11 mouse cellular contexts compared by ENCODE assay signal in the genomic region with DNA sequence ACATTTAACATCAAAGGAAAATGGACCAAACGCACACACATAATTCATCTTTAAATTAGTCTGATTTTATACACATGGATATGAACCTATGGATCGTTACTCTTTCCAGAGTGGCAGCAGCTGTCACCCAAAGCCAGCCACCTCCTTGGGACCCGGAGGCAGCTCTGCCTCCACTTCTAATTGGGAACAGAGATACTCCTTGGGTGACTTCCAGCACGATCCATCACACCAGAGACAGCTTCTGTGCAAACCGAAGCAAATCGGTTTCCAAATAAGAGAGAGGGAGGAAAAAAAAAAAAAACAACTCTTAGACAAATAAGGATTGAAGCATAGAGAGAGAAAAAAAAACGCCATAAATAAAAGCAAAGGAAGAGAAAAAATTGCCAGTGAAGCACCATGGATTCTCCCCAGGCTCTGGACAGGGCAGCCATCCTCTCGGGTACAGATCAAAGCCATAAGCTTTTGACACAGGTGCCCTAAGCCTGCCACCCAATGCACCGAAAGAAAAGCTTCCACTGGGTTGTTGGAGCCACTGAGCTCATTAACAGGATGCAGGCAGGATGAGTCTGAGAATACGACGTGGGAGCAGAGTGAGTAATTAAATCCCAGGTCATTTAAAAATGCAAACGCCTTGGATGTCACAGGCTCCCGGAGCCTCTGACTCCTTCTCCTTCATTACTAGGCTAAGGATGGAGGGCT.
DNase-seq lines count a peak whose midpoint lies in the region; ATAC-seq and TF ChIP-seq lines count a peak whose summit lies in the region.
"Had no signal": no experiment of that assay in that cellular context is flagged by ENCODE, and none has a peak within 500 bp of the region (broad histone marks: within the 10 kb centered on the region; RNA-seq: fewer than 3 reads in every experiment).

No protein-coding gene starts in this region.

- peaks cover 26% of the 10 kb centered on the region for H3K4me1 ChIP-seq in forebrain, embryonic 13.5 days
- peaks cover 4% of the 10 kb centered on the region; the same call in 1 of the 2 replicates for H3K4me1 ChIP-seq in forebrain, embryonic 11.5 days (replicated peaks; ENCODE audit: control insufficient read depth, insufficient read depth, low read length)
- H3K4me1 ChIP-seq in hindbrain, embryonic 11.5 days (replicated peaks; ENCODE audit: control insufficient read depth, insufficient read depth, low read length): peaks cover 4% of the 10 kb centered on the region; the same call in 1 of the 2 replicates
- H3K4me1 ChIP-seq in midbrain, embryonic 15.5 days: peaks cover 34% of the 10 kb centered on the region

- no peaks in the 10 kb centered on the region for H3K9me3 ChIP-seq in forebrain, embryonic 13.5 days (replicated peaks)
- no peaks in the 10 kb centered on the region for H3K9me3 ChIP-seq in forebrain, embryonic 11.5 days (ENCODE audit: control insufficient read depth, low read length)
- no peaks in the 10 kb centered on the region for H3K9me3 ChIP-seq in hindbrain, embryonic 11.5 days (ENCODE audit: control insufficient read depth, low read length)
- H3K9me3 ChIP-seq in midbrain, embryonic 15.5 days: no peaks in the 10 kb centered on the region

- WGBS in forebrain, embryonic 13.5 days: 20% methylated on average over 13 of the region's 13 CpGs
- WGBS in forebrain, embryonic 11.5 days: 23% methylated on average over 13 of the region's 13 CpGs
- WGBS in hindbrain, embryonic 11.5 days: 24% methylated on average over 13 of the region's 13 CpGs
- 13% methylated on average over 13 of the region's 13 CpGs for WGBS in midbrain, embryonic 15.5 days

- no peak overlapping the region for H3K4me3 ChIP-seq in forebrain, embryonic 13.5 days
- no peak overlapping the region for H3K4me3 ChIP-seq in forebrain, embryonic 11.5 days (ENCODE audit: low read depth, low read length)
- no peak overlapping the region for H3K4me3 ChIP-seq in hindbrain, embryonic 11.5 days (ENCODE audit: low read depth, low read length)
- no peak overlapping the region for H3K4me3 ChIP-seq in midbrain, embryonic 15.5 days

- H3K36me3 ChIP-seq in forebrain, embryonic 13.5 days (ENCODE audit: poor library complexity, severe bottlenecking): no peaks in the 10 kb centered on the region
- H3K36me3 ChIP-seq in forebrain, embryonic 11.5 days (ENCODE audit: control insufficient read depth, insufficient read depth, low read length): no peaks in the 10 kb centered on the region
- no peaks in the 10 kb centered on the region for H3K36me3 ChIP-seq in hindbrain, embryonic 11.5 days (ENCODE audit: control insufficient read depth, insufficient read depth, low read length)
- no peaks in the 10 kb centered on the region for H3K36me3 ChIP-seq in midbrain, embryonic 15.5 days (replicated peaks)

- no peak for DNase-seq in forebrain, embryonic 11.5 days (ENCODE audit: low spot score)
- DNase-seq in brain, embryonic 14.5 days (ENCODE audit: low read depth): peak; percentile 79
- peak; percentile 27 for DNase-seq in hindbrain, embryonic 11.5 days (ENCODE audit: low spot score)
- no peak for DNase-seq in gastrocnemius, postnatal 25 days
- DNase-seq in heart, adult 9 months (ENCODE audit: low spot score in 2 of 2): no peak
- DNase-seq: heart, postnatal 4 days; layer of hippocampus, postnatal 36 days had no signal

- H3K27me3 ChIP-seq in forebrain, embryonic 13.5 days: no peaks in the 10 kb centered on the region
- no peaks in the 10 kb centered on the region for H3K27me3 ChIP-seq in forebrain, embryonic 11.5 days (ENCODE audit: control insufficient read depth, insufficient read depth, low read length)
- H3K27me3 ChIP-seq in hindbrain, embryonic 11.5 days (ENCODE audit: control insufficient read depth, insufficient read depth, low read length): no peaks in the 10 kb centered on the region
- H3K27me3 ChIP-seq in midbrain, embryonic 15.5 days (replicated peaks): no peaks in the 10 kb centered on the region

- peak overlapping the region; percentile 21; the same call in 1 of the 2 replicates for H3K9ac ChIP-seq in forebrain, embryonic 13.5 days
- no peak overlapping the region for H3K9ac ChIP-seq in forebrain, embryonic 11.5 days (ENCODE audit: low read length)
- H3K9ac ChIP-seq in hindbrain, embryonic 11.5 days (ENCODE audit: low read depth, low read length): no peak overlapping the region
- no peak overlapping the region for H3K9ac ChIP-seq in midbrain, embryonic 15.5 days
- H3K9ac ChIP-seq: liver, embryonic 14.5 days had no signal

- 0 out of 2 replicates have a peak, but pooled peaks have one; percentile 21 for ATAC-seq in forebrain, embryonic 13.5 days
- no peak for ATAC-seq in forebrain, embryonic 11.5 days (replicated peaks; ENCODE audit: low FRiP score)
- ATAC-seq in hindbrain, embryonic 11.5 days (ENCODE audit: low FRiP score): peak; percentile 44; the same call in 1 of the 2 replicates
- peak; percentile 68 for ATAC-seq in midbrain, embryonic 15.5 days (replicated peaks)
- ATAC-seq in activated CD4-positive, CD25-positive, alpha-beta regulatory T cell, adult 4 months: no peak

- no peak for TF ChIP-seq CTCF in brain, embryonic 14.5 days (IDR thresholded peaks at IDR 0.05; ENCODE audit: borderline replicate concordance, extremely low read depth, insufficient read depth, insufficient read length)

- peak overlapping the region; percentile 68 for H3K27ac ChIP-seq in forebrain, embryonic 13.5 days
- no peak overlapping the region for H3K27ac ChIP-seq in forebrain, embryonic 11.5 days (ENCODE audit: low read depth, low read length)
- H3K27ac ChIP-seq in hindbrain, embryonic 11.5 days (ENCODE audit: low read depth, low read length): peak overlapping the region; percentile 48
- H3K27ac ChIP-seq in midbrain, embryonic 15.5 days: peak overlapping the region; percentile 81
- H3K27ac ChIP-seq: liver, embryonic 14.5 days had no signal

- no peak for TF ChIP-seq POLR2A in brain, embryonic 14.5 days (IDR thresholded peaks at IDR 0.05; ENCODE audit: borderline replicate concordance, extremely low read depth, insufficient read depth, insufficient read length, poor library complexity, severe bottlenecking)

- peak overlapping the region; percentile 22; the same call in 1 of the 2 replicates for H3K4me2 ChIP-seq in forebrain, embryonic 13.5 days
- no peak overlapping the region for H3K4me2 ChIP-seq in forebrain, embryonic 11.5 days (ENCODE audit: low read depth, low read length, severe bottlenecking)
- no peak overlapping the region for H3K4me2 ChIP-seq in hindbrain, embryonic 11.5 days (replicated peaks; ENCODE audit: low read depth, low read length)
- peak overlapping the region; percentile 18; the same call in 1 of the 2 replicates for H3K4me2 ChIP-seq in midbrain, embryonic 15.5 days

Comparison
In these comparisons a context has a peak if more than half of its experiments do, and no peak if none do; other contexts are left out.
1. ATAC-seq: peak in forebrain, embryonic 13.5 days (single experiment), hindbrain, embryonic 11.5 days (single experiment) and midbrain, embryonic 15.5 days (single experiment); none in forebrain, embryonic 11.5 days (single experiment) and activated CD4-positive, CD25-positive, alpha-beta regulatory T cell, adult 4 months (single experiment).
2. H3K4me2 ChIP-seq: peak in forebrain, embryonic 13.5 days (single experiment) and midbrain, embryonic 15.5 days (single experiment); none in forebrain, embryonic 11.5 days (single experiment) and hindbrain, embryonic 11.5 days (single experiment).
3. DNase-seq: peak in brain, embryonic 14.5 days (single experiment) and hindbrain, embryonic 11.5 days (single experiment); none in forebrain, embryonic 11.5 days (single experiment), gastrocnemius, postnatal 25 days (single experiment) and heart, adult 9 months (0 of 2).